Mouse (Mus musculus): ENCODE data around the gene Pld5.

Pld5 gene

DNA sequence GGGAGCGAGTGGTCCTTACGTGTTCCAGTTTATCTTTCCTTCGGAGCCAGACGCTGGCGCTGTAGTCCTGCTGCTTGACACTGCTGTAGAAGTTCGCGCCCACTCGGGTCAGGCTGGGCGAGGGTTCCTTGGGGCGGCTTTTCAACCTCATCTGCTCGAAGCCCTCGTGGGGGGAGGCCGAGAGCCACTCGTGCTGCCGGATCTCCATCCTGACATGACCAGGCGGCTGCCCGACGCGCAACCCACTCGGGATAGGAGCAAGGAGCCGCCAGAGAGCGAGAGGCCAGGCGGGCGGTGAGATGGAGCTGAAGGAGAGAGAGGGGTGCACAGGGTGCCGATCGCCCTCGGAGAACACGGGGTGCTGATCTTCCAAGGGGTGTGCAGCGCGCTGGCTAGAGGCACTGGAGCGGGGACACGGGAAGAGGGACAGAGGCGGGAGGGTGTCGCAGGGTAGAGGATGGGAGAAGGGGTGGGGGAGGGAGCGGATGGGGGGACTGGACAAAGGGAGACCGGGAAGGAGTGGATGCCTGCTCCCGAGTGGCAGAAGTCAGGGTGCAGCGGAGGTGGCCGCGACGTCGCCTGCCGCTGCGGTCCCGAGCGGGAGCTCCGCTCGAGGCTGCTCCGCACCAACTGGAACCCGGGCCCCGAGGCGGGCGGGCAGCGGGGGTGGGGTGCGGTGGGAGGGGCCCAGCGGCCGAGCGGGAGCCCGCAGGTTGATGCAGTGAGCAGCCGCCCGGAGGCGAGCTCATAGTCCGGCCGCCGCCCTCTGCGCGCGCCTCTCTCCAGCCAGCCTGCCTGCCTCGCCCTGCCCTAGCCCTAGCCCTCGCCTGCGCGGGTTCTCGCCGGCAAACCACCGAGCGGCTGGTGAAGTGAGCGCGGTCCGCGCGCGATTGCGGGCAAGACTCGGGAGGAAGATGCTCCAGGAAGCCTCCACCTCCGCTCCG is at the start of gene Pld5:
Pld5 (minus strand) TSS at position 646 of the 944 bp plus-strand sequence.
- DNase-seq (ENCODE audit: low read depth, low spot score), result no peak

GRCm38 (mm10) chr1:176315063-176315462 is 40.0 kb upstream of the Pld5 start:
- DNase-seq (ENCODE audit: low read depth, low spot score), result no peak

- no peak for DNase-seq (ENCODE audit: low read depth, low spot score)
Measured at GRCm38 (mm10) chr1:176310174-176310573, 35.1 kb upstream of the Pld5 start.

GRCm38 (mm10) chr1:176289396-176289795 is 14.3 kb upstream of the Pld5 start:
- DNase-seq (ENCODE audit: low read depth, low spot score), result no peak

GRCm38 (mm10) chr1:176275611-176275980 is 484 bp upstream of the Pld5 start:
- no peak for DNase-seq (ENCODE audit: low read depth, low spot score)

DNA sequence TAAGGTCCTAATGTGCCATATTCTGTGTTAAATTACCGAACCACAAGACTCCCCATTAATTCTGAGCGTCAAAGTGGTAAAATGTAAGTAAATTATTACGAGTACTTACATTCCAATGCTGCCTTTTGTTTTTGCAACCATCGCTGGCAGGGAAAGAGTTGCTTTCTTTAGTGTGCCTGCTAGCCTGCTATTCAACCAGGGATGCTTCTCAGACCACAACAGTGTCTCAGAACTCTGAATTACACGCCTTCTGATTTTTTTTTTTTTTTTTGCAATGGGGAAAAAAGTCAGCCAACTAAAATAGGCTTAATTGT is 26.4 kb downstream of the Pld5 start:
- DNase-seq (ENCODE audit: low read depth, low spot score), result no peak

GRCm38 (mm10) chr1:176247885-176248716 is 27.0 kb downstream of the Pld5 start:
- DNase-seq (ENCODE audit: low read depth, low spot score), result no peak

DNA sequence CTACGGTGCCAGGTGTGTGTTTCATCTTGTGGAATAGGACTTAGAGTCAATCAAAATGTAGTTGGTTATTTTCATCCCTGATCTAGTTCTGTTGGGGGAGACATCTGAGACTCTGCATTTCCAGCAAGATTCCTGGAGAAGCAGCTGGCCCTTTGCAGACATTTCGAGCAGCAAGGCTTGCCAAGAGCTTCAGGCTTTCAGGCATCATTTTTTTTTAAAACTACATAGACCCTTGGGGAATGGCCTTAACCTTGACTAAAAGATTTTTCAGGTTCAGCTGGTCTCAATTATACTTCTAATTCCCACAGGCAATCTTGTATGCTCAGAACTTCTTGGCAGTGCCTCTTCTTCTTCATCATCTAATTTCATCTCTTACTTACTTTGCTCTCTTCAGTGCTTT is 35.9 kb downstream of the Pld5 start:
- DNase-seq (ENCODE audit: low read depth, low spot score), result no peak

- DNase-seq (ENCODE audit: low read depth, low spot score), result no peak
Measured at GRCm38 (mm10) chr1:176223794-176224193, 51.3 kb downstream of the Pld5 start.

GRCm38 (mm10) chr1:176223196-176223595 is 51.9 kb downstream of the Pld5 start:
- DNase-seq (ENCODE audit: low read depth, low spot score), result no peak

DNA sequence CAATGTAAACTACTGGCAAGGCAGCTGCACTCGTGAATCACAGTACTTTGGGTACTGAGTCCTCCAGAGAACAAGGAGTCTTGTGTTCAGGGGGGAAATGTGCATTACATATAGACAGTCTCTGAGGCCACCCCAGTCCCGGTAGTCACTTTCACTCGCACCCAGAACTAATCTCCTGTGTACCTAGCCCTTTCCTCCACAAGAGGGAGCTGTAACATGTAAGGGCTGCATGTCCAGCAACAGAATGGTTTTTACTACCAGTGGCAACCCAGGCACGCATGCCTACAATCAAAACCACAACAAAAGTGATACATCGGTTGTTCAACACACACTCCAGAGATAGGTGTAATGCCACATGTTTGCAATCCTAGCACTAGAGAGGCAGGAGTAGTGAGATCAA is 56.9 kb downstream of the Pld5 start:
- no peak for DNase-seq (ENCODE audit: low read depth, low spot score)

DNA sequence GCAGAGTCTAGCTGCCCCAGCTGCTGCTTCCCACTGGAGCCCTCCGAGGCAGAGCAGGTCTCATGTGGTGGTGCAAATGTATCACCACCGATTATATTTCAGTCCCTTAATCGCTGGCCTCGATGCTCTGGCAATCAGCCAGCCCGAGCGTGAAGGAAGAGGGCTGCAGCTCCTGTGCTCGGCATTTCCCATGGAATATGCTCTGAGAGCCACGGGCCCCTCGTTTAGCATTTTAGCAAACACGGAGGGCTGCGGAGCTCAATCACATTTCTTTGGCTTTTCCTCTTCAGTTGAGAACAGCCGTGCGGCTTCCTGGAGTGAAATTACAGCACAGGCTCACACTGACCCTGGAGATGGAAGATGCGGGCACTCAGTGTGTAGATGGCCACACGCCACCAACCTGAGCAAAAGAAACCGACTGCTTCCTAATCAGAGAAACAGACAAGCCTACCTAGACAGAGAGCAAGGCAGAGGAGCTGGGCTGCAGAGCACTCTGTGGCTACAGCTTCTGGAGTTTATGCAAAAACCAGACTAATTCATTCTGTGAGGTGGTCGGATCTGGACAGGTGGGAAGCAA is 61.4 kb downstream of the Pld5 start:
- no peak for DNase-seq (ENCODE audit: low read depth, low spot score)

- DNase-seq (ENCODE audit: low read depth, low spot score), result no peak
Measured at GRCm38 (mm10) chr1:176212922-176213644, 62.0 kb downstream of the Pld5 start.

GRCm38 (mm10) chr1:176210803-176211202 is 64.3 kb downstream of the Pld5 start:
- no peak for DNase-seq (ENCODE audit: low read depth, low spot score)

DNA sequence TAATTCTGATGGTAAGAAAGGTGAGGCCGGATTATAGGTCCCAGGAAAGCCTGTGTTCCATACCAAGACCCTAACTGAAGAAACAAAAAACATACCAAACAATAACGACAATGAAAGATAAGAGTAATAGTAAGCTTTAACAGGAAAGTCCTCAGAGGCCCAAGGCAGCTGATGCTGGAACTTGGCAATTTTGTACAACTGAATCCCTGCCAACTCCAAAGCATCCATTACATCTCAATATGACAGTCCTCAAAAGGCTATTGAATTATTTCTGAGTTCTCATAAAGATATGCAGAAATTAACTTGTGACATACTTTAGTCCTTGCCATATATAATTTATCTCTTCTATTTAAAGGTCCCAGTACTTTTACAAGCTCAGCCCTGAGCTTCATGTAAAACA is 67.1 kb downstream of the Pld5 start:
- DNase-seq (ENCODE audit: low read depth, low spot score), result no peak

GRCm38 (mm10) chr1:176202360-176202759 is 72.8 kb downstream of the Pld5 start:
- DNase-seq (ENCODE audit: low read depth, low spot score), result no peak

DNA sequence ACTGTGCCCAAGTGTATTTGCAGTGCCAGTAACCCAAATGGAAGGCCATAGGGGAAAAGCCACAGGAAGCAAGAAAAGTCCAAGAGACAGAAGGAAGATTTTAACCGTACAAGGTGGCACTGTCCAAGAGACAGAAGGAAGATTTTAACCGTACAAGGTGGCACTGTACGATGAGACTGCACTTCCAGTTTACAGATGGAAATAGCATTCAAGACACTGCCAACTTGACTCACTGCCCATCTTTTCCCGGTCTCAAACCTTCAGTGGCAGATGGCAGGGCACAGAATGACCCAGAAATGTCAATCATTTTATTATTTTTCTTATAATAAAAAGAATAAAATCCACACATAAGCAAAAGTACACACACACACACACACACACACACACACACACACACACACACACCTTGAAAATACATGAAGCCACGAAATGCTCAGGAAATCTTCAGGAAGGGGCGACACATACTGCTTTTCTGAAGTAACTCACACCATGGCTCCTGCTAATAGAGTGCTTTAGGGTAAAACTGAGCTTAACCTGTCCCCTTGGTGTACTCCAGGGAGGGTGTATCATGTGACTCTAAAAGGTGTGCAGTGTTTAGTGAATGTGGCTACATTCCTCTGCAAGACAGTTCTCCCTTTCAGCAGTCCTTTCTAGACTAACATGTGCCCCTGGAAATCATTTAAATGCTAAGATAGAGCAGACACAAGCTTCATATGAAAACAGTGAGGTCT is 77.9 kb downstream of the Pld5 start:
- DNase-seq (ENCODE audit: low read depth, low spot score), result no peak

GRCm38 (mm10) chr1:176196341-176196740 is 78.8 kb downstream of the Pld5 start:
- no peak for DNase-seq (ENCODE audit: low read depth, low spot score)

GRCm38 (mm10) chr1:176194727-176195126 is 80.4 kb downstream of the Pld5 start:
- DNase-seq (ENCODE audit: low read depth, low spot score), result no peak

DNA sequence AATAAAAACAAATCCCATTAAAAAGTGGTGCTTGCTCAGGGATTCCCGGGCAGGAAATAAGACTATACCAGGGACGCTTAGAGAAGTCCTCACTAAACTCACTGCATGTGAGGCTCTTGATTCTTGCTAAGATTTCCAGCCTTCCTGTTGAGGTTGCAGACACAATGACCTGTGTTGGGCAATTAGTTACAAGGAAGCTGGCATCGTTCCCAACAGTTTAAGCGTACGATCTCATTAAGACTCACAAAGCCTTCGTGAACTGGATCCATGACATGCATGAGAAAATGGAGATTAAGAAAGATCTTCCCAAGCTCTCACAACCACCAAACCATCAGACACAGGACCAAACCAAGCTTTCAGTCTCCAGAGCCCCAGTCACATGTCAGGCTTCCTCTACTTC is 91.1 kb downstream of the Pld5 start:
- no peak for DNase-seq (ENCODE audit: low read depth, low spot score)

DNA sequence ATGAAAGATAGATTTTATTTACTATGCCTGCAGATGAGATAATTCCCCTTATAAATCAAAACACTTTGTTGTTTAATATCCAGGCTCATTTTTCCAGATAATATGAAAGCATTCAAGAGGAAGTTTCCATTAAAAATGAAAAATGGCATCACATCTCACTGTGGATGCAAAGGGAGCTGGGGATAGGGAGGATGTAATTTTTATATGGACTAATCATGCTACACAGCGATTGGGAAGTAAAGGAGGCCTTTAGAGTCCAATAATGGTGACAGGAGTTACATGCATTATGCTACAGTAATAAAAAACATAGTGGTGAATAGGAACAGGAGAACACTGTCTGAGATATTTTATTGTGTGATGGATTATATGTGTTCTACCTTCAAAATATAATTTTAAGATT is 100.1 kb downstream of the Pld5 start:
- DNase-seq (ENCODE audit: low read depth, low spot score), result no peak
